Mouse (Mus musculus): Measurements from ENCODE around the gene Gm26920.
A peak's percentile ranks its signal among the peaks of the same experiment; 100 is the strongest.

DNA sequence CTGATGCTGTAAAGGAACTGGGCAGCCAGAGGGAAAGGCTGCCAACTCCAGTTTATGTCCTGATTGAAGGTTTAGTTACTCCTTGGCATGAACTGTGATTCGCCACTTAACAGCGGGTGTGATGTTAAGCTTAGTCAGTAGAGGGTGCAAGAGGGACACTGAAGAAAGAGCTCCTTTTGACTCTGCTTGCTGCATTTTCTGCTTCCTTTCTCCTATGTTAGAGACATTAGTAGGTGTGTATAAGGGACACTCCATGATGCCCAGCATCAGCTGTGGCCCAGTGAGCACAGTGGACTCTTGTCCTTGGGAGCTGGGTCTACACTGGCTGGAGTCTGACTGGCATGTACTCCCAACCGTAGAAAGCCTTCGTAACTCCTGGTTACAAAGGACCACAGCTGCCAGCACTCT is 77.2 kb downstream of the Gm26920 start:
- TF ChIP-seq CTCF (IDR thresholded peaks at IDR 0.05) (peak; percentile 78), EP300 (IDR thresholded peaks at IDR 0.05) (no peak)

Measured in lung, postnatal 0 days (tissue).